ENCODE assay signal across 13 mouse cellular contexts in genomic region chr13:23433801-23434200, GRCm38 (mm10). TPM values are rescaled to one million over a fixed set of nuclear protein-coding genes. Genes with fewer than 3 reads are reported as not detected.
DNase-seq lines count a peak whose midpoint lies in the region; ATAC-seq and TF ChIP-seq lines count a peak whose summit lies in the region.
"Had no signal": no experiment of that assay in that cellular context is flagged by ENCODE, and none has a peak within 500 bp of the region (broad histone marks: within the 10 kb centered on the region; RNA-seq: fewer than 3 reads in every experiment).

No protein-coding gene starts in this region.

- peak overlapping the region; percentile 25; the same call in 1 of the 2 replicates for H3K4me2 ChIP-seq in heart, embryonic 12.5 days
- peak overlapping the region; percentile 80 for H3K4me2 ChIP-seq in lung, embryonic 14.5 days
- no peak overlapping the region for H3K4me2 ChIP-seq in lung, postnatal 0 days (replicated peaks; ENCODE audit: low read depth, low read length)
- H3K4me2 ChIP-seq in forebrain, embryonic 11.5 days (ENCODE audit: low read depth, low read length, severe bottlenecking): peak overlapping the region; percentile 21; the same call in 1 of the 2 replicates
- peak overlapping the region; percentile 83 for H3K4me2 ChIP-seq in liver, embryonic 15.5 days

- H3K27me3 ChIP-seq in heart, embryonic 12.5 days (replicated peaks): no peaks in the 10 kb centered on the region
- H3K27me3 ChIP-seq in lung, embryonic 14.5 days (ENCODE audit: insufficient read depth, low read length): no peaks in the 10 kb centered on the region
- H3K27me3 ChIP-seq in lung, postnatal 0 days (replicated peaks; ENCODE audit: insufficient read depth, low read length): no peaks in the 10 kb centered on the region
- H3K27me3 ChIP-seq in forebrain, embryonic 11.5 days (ENCODE audit: control insufficient read depth, insufficient read depth, low read length): no peaks in the 10 kb centered on the region
- H3K27me3 ChIP-seq in liver, embryonic 15.5 days: no peaks in the 10 kb centered on the region

- H3K36me3 ChIP-seq in heart, embryonic 12.5 days: no peaks in the 10 kb centered on the region
- H3K36me3 ChIP-seq in lung, embryonic 14.5 days (ENCODE audit: insufficient read depth): no peaks in the 10 kb centered on the region
- H3K36me3 ChIP-seq in lung, postnatal 0 days (ENCODE audit: insufficient read depth, low read length): no peaks in the 10 kb centered on the region
- no peaks in the 10 kb centered on the region for H3K36me3 ChIP-seq in forebrain, embryonic 11.5 days (ENCODE audit: control insufficient read depth, insufficient read depth, low read length)
- H3K36me3 ChIP-seq in liver, embryonic 15.5 days (replicated peaks): no peaks in the 10 kb centered on the region

- no peaks in the 10 kb centered on the region for H3K9me3 ChIP-seq in heart, embryonic 12.5 days (replicated peaks)
- no peaks in the 10 kb centered on the region for H3K9me3 ChIP-seq in lung, embryonic 14.5 days (ENCODE audit: low read depth, low read length)
- no peaks in the 10 kb centered on the region for H3K9me3 ChIP-seq in lung, postnatal 0 days (ENCODE audit: low read length)
- H3K9me3 ChIP-seq in forebrain, embryonic 11.5 days (ENCODE audit: control insufficient read depth, low read length): no peaks in the 10 kb centered on the region
- no peaks in the 10 kb centered on the region for H3K9me3 ChIP-seq in liver, embryonic 15.5 days (replicated peaks)

- H3K27ac ChIP-seq in heart, embryonic 12.5 days (ENCODE audit: poor library complexity, severe bottlenecking): no peak overlapping the region
- peak overlapping the region; percentile 36; the same call in 1 of the 2 replicates for H3K27ac ChIP-seq in lung, embryonic 14.5 days (ENCODE audit: low read depth)
- no peak overlapping the region for H3K27ac ChIP-seq in lung, postnatal 0 days (ENCODE audit: low read length)
- no peak overlapping the region for H3K27ac ChIP-seq in forebrain, embryonic 11.5 days (ENCODE audit: low read depth, low read length)
- peak overlapping the region; percentile 10; the same call in 1 of the 2 replicates for H3K27ac ChIP-seq in liver, embryonic 15.5 days (replicated peaks)

- no peak for TF ChIP-seq EP300 in lung, postnatal 0 days (IDR thresholded peaks at IDR 0.05)

- no peak overlapping the region for H3K9ac ChIP-seq in heart, embryonic 12.5 days
- no peak overlapping the region; the same call in 1 of the 2 replicates for H3K9ac ChIP-seq in lung, embryonic 14.5 days
- H3K9ac ChIP-seq in lung, postnatal 0 days (replicated peaks; ENCODE audit: low read depth): no peak overlapping the region
- no peak overlapping the region for H3K9ac ChIP-seq in forebrain, embryonic 11.5 days (ENCODE audit: low read length)
- no peak overlapping the region for H3K9ac ChIP-seq in liver, embryonic 15.5 days

- H3K4me3 ChIP-seq in heart, embryonic 12.5 days: no peak overlapping the region
- no peak overlapping the region for H3K4me3 ChIP-seq in lung, embryonic 14.5 days (ENCODE audit: low read depth, low read length)
- H3K4me3 ChIP-seq in lung, postnatal 0 days (ENCODE audit: low read depth, low read length): no peak overlapping the region
- 0 out of 2 replicates have a peak overlapping the region, but pooled peaks have one; percentile 6 for H3K4me3 ChIP-seq in forebrain, embryonic 11.5 days (ENCODE audit: low read depth, low read length)
- 0 out of 2 replicates have a peak overlapping the region, but pooled peaks have one; percentile 0 for H3K4me3 ChIP-seq in liver, embryonic 15.5 days (replicated peaks)

- TF ChIP-seq CTCF in lung, embryonic 14.5 days (IDR thresholded peaks at IDR 0.05; ENCODE audit: low read depth): no peak
- TF ChIP-seq CTCF in lung, postnatal 0 days (IDR thresholded peaks at IDR 0.05): no peak

- 68% methylated on average over 5 of the region's 5 CpGs for WGBS in heart, embryonic 12.5 days
- 58% methylated on average over 5 of the region's 5 CpGs for WGBS in lung, embryonic 14.5 days
- WGBS in lung, postnatal 0 days: 57% methylated on average over 5 of the region's 5 CpGs
- 51% methylated on average over 5 of the region's 5 CpGs for WGBS in forebrain, embryonic 11.5 days
- WGBS in liver, embryonic 15.5 days (ENCODE audit: insufficient replicate concordance): 59% methylated on average over 5 of the region's 5 CpGs

- no peak for ATAC-seq in heart, embryonic 12.5 days (ENCODE audit: insufficient number of reproducible peaks, low FRiP score)
- ATAC-seq in lung, embryonic 14.5 days (ENCODE audit: insufficient read depth): no peak
- no peak for ATAC-seq in lung, postnatal 0 days
- ATAC-seq in forebrain, embryonic 11.5 days (replicated peaks; ENCODE audit: low FRiP score): no peak
- no peak for ATAC-seq in liver, embryonic 15.5 days (ENCODE audit: insufficient read depth)

- no peak for DNase-seq in heart, adult 8-10 months (ENCODE audit: low spot score)
- DNase-seq in lung, embryonic 14.5 days: no peak
- no peak for DNase-seq in lung, postnatal 0 days (ENCODE audit: low spot score)
- DNase-seq in forebrain, embryonic 11.5 days (ENCODE audit: low spot score): no peak
- no peak for DNase-seq in layer of hippocampus, adult 18-20 months (ENCODE audit: low spot score in 2 of 2)
- no peak for DNase-seq in frontal cortex, postnatal 10 days (ENCODE audit: low spot score in 2 of 2)
- DNase-seq: gastrocnemius, postnatal 10 days; lung, adult 18-20 months; right cerebral cortex, postnatal 14 days; thymus, adult 18-20 months had no signal

- peaks cover 16% of the 10 kb centered on the region; the same call in 1 of the 2 replicates for H3K4me1 ChIP-seq in heart, embryonic 12.5 days (replicated peaks)
- 0 out of 2 replicates have a peak, but pooled peaks cover 3% of the 10 kb centered on the region for H3K4me1 ChIP-seq in lung, embryonic 14.5 days (ENCODE audit: insufficient read depth)
- H3K4me1 ChIP-seq in lung, postnatal 0 days (ENCODE audit: insufficient read depth, low read depth, low read length): peaks cover 7% of the 10 kb centered on the region; the same call in 1 of the 2 replicates
- H3K4me1 ChIP-seq in forebrain, embryonic 11.5 days (replicated peaks; ENCODE audit: control insufficient read depth, insufficient read depth, low read length): peaks cover 1% of the 10 kb centered on the region; the same call in 1 of the 2 replicates
- H3K4me1 ChIP-seq in liver, embryonic 15.5 days (replicated peaks): peaks cover 55% of the 10 kb centered on the region

RNA-seq across cellular contexts. Expression of gene Abt1, which starts 10.1 kb away (rescaled TPM):
- polyA plus RNA-seq in heart, embryonic 12.5 days (2016; fragmentation: Nextera tagmentation; extraction: Ambion mirVana): 8.1 and 8.9 TPM in 2 replicates
- 1 to 10 TPM; 4.1 to 4.8 (median 4.7) TPM for total RNA-seq in heart, adult 8-10 months (2022)
- 12.7 and 13.5 TPM in 2 replicates for polyA plus RNA-seq in lung, embryonic 14.5 days (2014; fragmentation: Nextera tagmentation; extraction: Ambion mirVana)
- polyA plus RNA-seq in lung, postnatal 0 days (2015; fragmentation: Nextera tagmentation; extraction: Ambion mirVana): 8.4 and 8.7 TPM in 2 replicates
- 13.0 and 13.5 TPM in 2 replicates for polyA plus RNA-seq in forebrain, embryonic 11.5 days (2014; fragmentation: Nextera tagmentation; extraction: Ambion mirVana)
- 5.1 and 5.2 TPM in 2 replicates for polyA plus RNA-seq in liver, embryonic 15.5 days (2015; fragmentation: Nextera tagmentation; extraction: Ambion mirVana)
- total RNA-seq in layer of hippocampus, adult 18-20 months (2021): 1 to 10 TPM; 8.8 to 9.5 TPM

RNA-seq across cellular contexts. Expression of gene Btn1a1, which starts 31.9 kb away (rescaled TPM):
- 2.6 and 2.9 TPM in 2 replicates for polyA plus RNA-seq in heart, embryonic 12.5 days (2016; fragmentation: Nextera tagmentation; extraction: Ambion mirVana)
- total RNA-seq in heart, adult 8-10 months (2022): not detected
- 0.07 and 0.18 TPM in 2 replicates for polyA plus RNA-seq in lung, embryonic 14.5 days (2014; fragmentation: Nextera tagmentation; extraction: Ambion mirVana)
- 0.14 and 0.21 TPM in 2 replicates for polyA plus RNA-seq in lung, postnatal 0 days (2015; fragmentation: Nextera tagmentation; extraction: Ambion mirVana)
- 0.17 and 0.19 TPM in 2 replicates for polyA plus RNA-seq in forebrain, embryonic 11.5 days (2014; fragmentation: Nextera tagmentation; extraction: Ambion mirVana)
- polyA plus RNA-seq in liver, embryonic 15.5 days (2015; fragmentation: Nextera tagmentation; extraction: Ambion mirVana): 1.6 and 2.1 TPM in 2 replicates
- total RNA-seq in layer of hippocampus, adult 18-20 months (2021): not detected
- total RNA-seq: gastrocnemius, postnatal 10 days had no signal
- polyA plus RNA-seq: neural tube, embryonic 11.5 days had no signal

RNA-seq across cellular contexts. Expression of gene Btn2a2, which starts 54.9 kb away (rescaled TPM):
- polyA plus RNA-seq in heart, embryonic 12.5 days (2016; fragmentation: Nextera tagmentation; extraction: Ambion mirVana): 0.45 and 0.58 TPM in 2 replicates
- total RNA-seq in heart, adult 8-10 months (2022): not detected
- polyA plus RNA-seq in lung, embryonic 14.5 days (2014; fragmentation: Nextera tagmentation; extraction: Ambion mirVana): 0.63 and 0.73 TPM in 2 replicates
- polyA plus RNA-seq in lung, postnatal 0 days (2015; fragmentation: Nextera tagmentation; extraction: Ambion mirVana): 0.06 and 0.07 TPM in 2 replicates
- polyA plus RNA-seq in forebrain, embryonic 11.5 days (2014; fragmentation: Nextera tagmentation; extraction: Ambion mirVana): 0.48 and 0.59 TPM in 2 replicates
- polyA plus RNA-seq in liver, embryonic 15.5 days (2015; fragmentation: Nextera tagmentation; extraction: Ambion mirVana): not detected in 2 replicates
- 1 to 10 TPM in 1 of 2 experiments, under 1 TPM in 1; 0.91 to 1.4 TPM for total RNA-seq in layer of hippocampus, adult 18-20 months (2021)

Comparison
In these comparisons a context has a peak if more than half of its experiments do, and no peak if none do; other contexts are left out.
1. H3K27ac ChIP-seq: peak in lung, embryonic 14.5 days (single experiment) and liver, embryonic 15.5 days (single experiment); none in heart, embryonic 12.5 days (single experiment), lung, postnatal 0 days (single experiment) and forebrain, embryonic 11.5 days (single experiment).
2. H3K4me3 ChIP-seq: peak in forebrain, embryonic 11.5 days (single experiment) and liver, embryonic 15.5 days (single experiment); none in heart, embryonic 12.5 days (single experiment), lung, embryonic 14.5 days (single experiment) and lung, postnatal 0 days (single experiment).